Mouse (Mus musculus): Measurements from ENCODE around the gene Hif1an. TPM values are rescaled to one million over a fixed set of nuclear protein-coding genes. Genes with fewer than 3 reads are reported as not detected.

Gene Hif1an
- polyA plus RNA-seq, 2 experiments = 27.3 to 30.1 TPM

- no peaks in the 10 kb centered on the region for H3K9me3 ChIP-seq (ENCODE audit: control insufficient read depth, low read length)
- peaks cover 36% of the 10 kb centered on the region for H3K36me3 ChIP-seq (ENCODE audit: control insufficient read depth, insufficient read depth, low read length)
- WGBS = 86% methylated on average over 14 of the region's 14 CpGs
- peak overlapping the region; percentile 78 for H3K4me2 ChIP-seq (replicated peaks; ENCODE audit: low read depth, low read length, severe bottlenecking)
- DNase-seq (ENCODE audit: low spot score) = no peak
- ATAC-seq (ENCODE audit: low FRiP score, low read depth) = no peak
- no peaks in the 10 kb centered on the region for H3K27me3 ChIP-seq (ENCODE audit: control insufficient read depth, insufficient read depth, low read length)
- peaks cover 15% of the 10 kb centered on the region for H3K4me1 ChIP-seq (ENCODE audit: control insufficient read depth, insufficient read depth, low read length)
- no peak overlapping the region for H3K9ac ChIP-seq (ENCODE audit: low read depth, low read length, severe bottlenecking)
- H3K27ac ChIP-seq (replicated peaks; ENCODE audit: low read depth, low read length) = no peak overlapping the region
- no peak for TF ChIP-seq POLR2A (IDR thresholded peaks at IDR 0.05; ENCODE audit: borderline replicate concordance, extremely low read depth, insufficient read depth, insufficient read length)
- H3K4me3 ChIP-seq (replicated peaks; ENCODE audit: low read length) = peak overlapping the region; percentile 80
These were observed 1.4 kb downstream of the Hif1an start for GRCm38 (mm10) chr19:44564006-44564405.

DNA sequence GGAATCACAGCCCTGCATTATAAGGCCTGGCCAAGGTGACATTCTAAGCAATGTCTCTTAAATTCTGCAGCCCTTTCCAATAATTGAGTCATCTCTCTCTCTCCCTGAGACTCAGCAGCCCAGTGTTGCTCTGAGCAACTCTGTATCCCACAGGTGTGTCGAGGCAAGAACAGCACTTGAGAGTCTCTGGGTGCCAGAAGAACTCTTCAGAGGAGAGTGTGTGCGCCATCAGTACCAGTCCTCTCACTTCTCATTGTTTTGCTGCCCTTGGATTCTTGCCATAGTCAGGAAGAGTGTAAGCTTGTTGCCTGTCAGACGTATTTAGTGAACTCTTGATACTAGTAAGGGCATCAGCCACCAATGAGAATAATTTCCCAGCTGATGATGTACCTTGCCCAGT is 5.1 kb downstream of the Hif1an start:
- no peak for DNase-seq (ENCODE audit: low spot score)
- no peak overlapping the region for H3K4me3 ChIP-seq (replicated peaks; ENCODE audit: low read length)
- TF ChIP-seq POLR2A (IDR thresholded peaks at IDR 0.05; ENCODE audit: borderline replicate concordance, extremely low read depth, insufficient read depth, insufficient read length) = no peak
- no peaks in the 10 kb centered on the region for H3K27me3 ChIP-seq (ENCODE audit: control insufficient read depth, insufficient read depth, low read length)
- H3K36me3 ChIP-seq (ENCODE audit: control insufficient read depth, insufficient read depth, low read length) = peaks cover 73% of the 10 kb centered on the region
- peaks cover 15% of the 10 kb centered on the region for H3K4me1 ChIP-seq (ENCODE audit: control insufficient read depth, insufficient read depth, low read length)
- no peak for ATAC-seq (ENCODE audit: low FRiP score, low read depth)
- H3K9ac ChIP-seq (ENCODE audit: low read depth, low read length, severe bottlenecking) = no peak overlapping the region
- no peaks in the 10 kb centered on the region for H3K9me3 ChIP-seq (ENCODE audit: control insufficient read depth, low read length)
- H3K27ac ChIP-seq (replicated peaks; ENCODE audit: low read depth, low read length) = no peak overlapping the region
- WGBS = 89% methylated on average over 3 of the region's 3 CpGs
- H3K4me2 ChIP-seq (replicated peaks; ENCODE audit: low read depth, low read length, severe bottlenecking) = no peak overlapping the region

- no peak overlapping the region for H3K4me2 ChIP-seq (replicated peaks; ENCODE audit: low read depth, low read length, severe bottlenecking)
- no peaks in the 10 kb centered on the region for H3K9me3 ChIP-seq (ENCODE audit: control insufficient read depth, low read length)
- no peaks in the 10 kb centered on the region for H3K4me1 ChIP-seq (ENCODE audit: control insufficient read depth, insufficient read depth, low read length)
- H3K4me3 ChIP-seq (replicated peaks; ENCODE audit: low read length) = no peak overlapping the region
- 65% methylated on average over 7 of the region's 7 CpGs for WGBS
- TF ChIP-seq POLR2A (IDR thresholded peaks at IDR 0.05; ENCODE audit: borderline replicate concordance, extremely low read depth, insufficient read depth, insufficient read length) = no peak
- ATAC-seq (ENCODE audit: low FRiP score, low read depth) (peak; percentile 56), DNase-seq (ENCODE audit: low spot score) (no peak)
- no peaks in the 10 kb centered on the region for H3K27me3 ChIP-seq (ENCODE audit: control insufficient read depth, insufficient read depth, low read length)
- no peak overlapping the region for H3K27ac ChIP-seq (replicated peaks; ENCODE audit: low read depth, low read length)
- H3K9ac ChIP-seq (ENCODE audit: low read depth, low read length, severe bottlenecking) = no peak overlapping the region
- H3K36me3 ChIP-seq (ENCODE audit: control insufficient read depth, insufficient read depth, low read length) = peaks cover 45% of the 10 kb centered on the region
These were observed 13.6 kb downstream of the Hif1an start for GRCm38 (mm10) chr19:44576275-44576674.

DNA sequence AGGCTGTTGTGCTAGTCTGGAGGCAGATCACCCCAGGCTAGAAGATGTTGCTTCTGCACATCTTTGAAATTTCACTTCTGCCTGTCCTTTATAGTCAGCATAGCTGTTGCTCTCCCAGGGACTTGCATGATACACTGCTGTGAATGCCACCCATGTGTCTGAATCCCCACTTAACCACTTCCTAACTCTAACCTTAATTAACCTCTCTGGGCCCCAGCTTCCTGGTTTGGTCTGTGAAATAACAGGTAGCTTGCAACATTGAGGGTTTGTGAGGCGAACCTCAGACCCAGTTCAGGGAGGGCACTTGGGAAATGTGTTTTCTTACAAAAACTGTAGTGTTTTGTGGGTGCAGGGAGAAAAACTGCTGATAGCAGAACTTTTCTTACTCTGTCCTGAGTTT is 15.4 kb downstream of the Hif1an start:
- no peaks in the 10 kb centered on the region for H3K27me3 ChIP-seq (ENCODE audit: control insufficient read depth, insufficient read depth, low read length)
- no peak for TF ChIP-seq POLR2A (IDR thresholded peaks at IDR 0.05; ENCODE audit: borderline replicate concordance, extremely low read depth, insufficient read depth, insufficient read length)
- H3K4me2 ChIP-seq (replicated peaks; ENCODE audit: low read depth, low read length, severe bottlenecking) = no peak overlapping the region
- H3K4me3 ChIP-seq (replicated peaks; ENCODE audit: low read length) = no peak overlapping the region
- WGBS = 79% methylated on average over 1 of the region's 1 CpGs
- H3K27ac ChIP-seq (replicated peaks; ENCODE audit: low read depth, low read length) = no peak overlapping the region
- no peak overlapping the region for H3K9ac ChIP-seq (ENCODE audit: low read depth, low read length, severe bottlenecking)
- no peaks in the 10 kb centered on the region for H3K4me1 ChIP-seq (ENCODE audit: control insufficient read depth, insufficient read depth, low read length)
- no peaks in the 10 kb centered on the region for H3K9me3 ChIP-seq (ENCODE audit: control insufficient read depth, low read length)
- H3K36me3 ChIP-seq (ENCODE audit: control insufficient read depth, insufficient read depth, low read length) = peaks cover 28% of the 10 kb centered on the region
- DNase-seq (ENCODE audit: low spot score) = no peak
- ATAC-seq (ENCODE audit: low FRiP score, low read depth) = no peak

GRCm38 (mm10) chr19:44582103-44582502 is 19.5 kb downstream of the Hif1an start:
- Histone ChIP-seq H3K4me1 (ENCODE audit: control insufficient read depth, insufficient read depth, low read length) (no peaks in the 10 kb centered on the region), H3K27me3 (ENCODE audit: control insufficient read depth, insufficient read depth, low read length) (no peaks in the 10 kb centered on the region), H3K27ac (replicated peaks; ENCODE audit: low read depth, low read length) (no peak overlapping the region), H3K36me3 (ENCODE audit: control insufficient read depth, insufficient read depth, low read length) (peaks cover 8% of the 10 kb centered on the region; the same call in 1 of the 2 replicates), H3K9me3 (ENCODE audit: control insufficient read depth, low read length) (no peaks in the 10 kb centered on the region), H3K4me3 (replicated peaks; ENCODE audit: low read length) (no peak overlapping the region), H3K4me2 (replicated peaks; ENCODE audit: low read depth, low read length, severe bottlenecking) (no peak overlapping the region), H3K9ac (ENCODE audit: low read depth, low read length, severe bottlenecking) (no peak overlapping the region)
- 81% methylated on average over 10 of the region's 10 CpGs for WGBS
- TF ChIP-seq POLR2A (IDR thresholded peaks at IDR 0.05; ENCODE audit: borderline replicate concordance, extremely low read depth, insufficient read depth, insufficient read length) = no peak
- ATAC-seq (ENCODE audit: low FRiP score, low read depth) (no peak), DNase-seq (ENCODE audit: low spot score) (no peak)
